Mouse (Mus musculus) embryonic fibroblast, embryonic 13.5 days (primary cell): ENCODE measurements around the gene Serac1.

Source experiments
- CTCF ChIP-seq: IDR thresholded peaks from 2 replicates; pipeline ENCODE4 v1.5.1; 2011; ENCODE audit warnings: mild to moderate bottlenecking, control low read depth, low read length, moderate library complexity, borderline replicate concordance; ENCODE audit not compliant: insufficient read depth
- POLR2A ChIP-seq: IDR thresholded peaks from 2 replicates; pipeline ENCODE4 v1.6.1; 2011; ENCODE audit warnings: low read depth, mild to moderate bottlenecking, control low read depth, low read length, moderate library complexity

DNA sequence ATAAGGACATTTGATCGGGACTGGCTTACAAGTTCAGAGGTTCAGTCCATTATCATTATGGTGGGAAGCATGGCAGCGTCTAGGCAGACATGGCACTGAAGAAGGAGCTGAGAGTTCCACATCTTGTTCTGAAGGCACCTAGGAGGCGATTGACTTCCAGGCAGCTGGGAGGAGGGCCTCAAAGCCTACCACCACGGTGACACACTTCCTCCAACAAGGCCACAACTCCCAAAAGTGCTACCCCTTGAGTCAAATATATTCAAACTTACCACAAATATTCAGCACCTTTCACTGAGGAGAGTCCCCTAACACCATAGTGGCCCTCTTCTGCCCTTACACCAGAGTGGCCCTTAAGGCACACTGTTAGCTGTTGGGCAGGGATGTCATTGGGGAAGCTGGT, 64.6 kb downstream of the Serac1 start:
- TF ChIP-seq CTCF (no peak), POLR2A (no peak)
